Mouse (Mus musculus) heart, postnatal 14 days (tissue): ENCODE results near the gene Fastkd3. TPM values are rescaled to one million over a fixed set of nuclear protein-coding genes. Genes with fewer than 3 reads are reported as not detected.
A peak's percentile ranks its signal among the peaks of the same experiment; 100 is the strongest.

Experiments used
- DNase-seq, 2 experiments: peaks; one replicate each; pipeline ENCODE4 v3.0.0; 2021 to 2022
- intact Hi-C: fragments of 180-260 bp; cut with DNase I; formaldehyde crosslinking; loops from one replicate; pipeline ENCODE4 v1.15.1; 2025
- total RNA-seq, 2 experiments: library from RNA; stranded (reverse); gene quantifications; 2 replicates each; pipeline ENCODE4 v1.2.3; 2021

Fastkd3 gene
- total RNA-seq, 2 experiments from 2014 or later: 6.9 to 7.1 TPM

DNA sequence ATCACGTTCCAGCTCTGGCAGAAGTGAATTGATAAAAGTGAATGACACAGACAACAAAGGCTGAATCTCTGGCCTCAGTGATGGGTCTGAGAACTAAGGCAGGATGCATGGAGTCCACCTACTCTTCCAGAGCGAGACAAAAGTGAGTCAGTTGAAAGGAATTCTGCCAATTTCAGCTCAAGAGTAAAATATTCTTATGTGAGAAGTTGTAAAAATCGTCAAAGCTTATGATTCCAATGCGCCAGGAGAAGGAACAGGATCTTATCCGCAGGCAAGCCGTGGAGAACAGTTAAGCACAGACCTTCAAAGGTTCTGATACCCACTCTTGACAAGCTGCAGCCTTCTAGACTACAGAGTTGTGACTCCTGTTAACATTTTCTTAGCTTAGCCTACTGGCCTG is 21.1 kb downstream of the Fastkd3 start:
- intact Hi-C loops: loop anchor here (10.0 kb wide), 1 partner anchor 852 kb away; no protein-coding TSS in a partner anchor
- no peak for DNase-seq

DNA sequence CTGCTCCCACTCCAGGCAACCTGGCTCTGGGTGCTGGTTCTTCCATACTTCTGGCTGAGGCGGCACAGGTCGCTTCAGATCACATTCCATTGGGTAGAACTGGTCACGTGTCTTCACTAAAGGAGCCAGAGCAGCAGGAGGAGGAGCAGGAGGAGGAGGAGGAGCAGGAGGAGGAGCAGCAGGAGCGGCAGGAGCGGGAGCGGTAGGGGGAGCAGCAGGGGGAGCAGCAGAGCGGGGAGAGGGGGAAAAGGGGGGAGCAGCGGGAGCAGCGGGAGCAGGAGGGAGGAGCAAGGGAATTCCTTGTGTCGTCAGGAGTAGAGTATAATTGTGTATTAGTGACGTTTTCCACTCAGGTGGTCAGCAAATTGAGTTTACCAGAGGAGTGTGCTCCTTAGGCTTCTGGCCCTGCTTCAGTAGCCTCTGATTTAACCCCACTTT is 23.7 kb downstream of the Fastkd3 start:
- DNase-seq: peak; percentile 16 to 25
- intact Hi-C loops: loop anchor here (10.0 kb wide), 1 partner anchor 849 kb away; no protein-coding TSS in a partner anchor

DNA sequence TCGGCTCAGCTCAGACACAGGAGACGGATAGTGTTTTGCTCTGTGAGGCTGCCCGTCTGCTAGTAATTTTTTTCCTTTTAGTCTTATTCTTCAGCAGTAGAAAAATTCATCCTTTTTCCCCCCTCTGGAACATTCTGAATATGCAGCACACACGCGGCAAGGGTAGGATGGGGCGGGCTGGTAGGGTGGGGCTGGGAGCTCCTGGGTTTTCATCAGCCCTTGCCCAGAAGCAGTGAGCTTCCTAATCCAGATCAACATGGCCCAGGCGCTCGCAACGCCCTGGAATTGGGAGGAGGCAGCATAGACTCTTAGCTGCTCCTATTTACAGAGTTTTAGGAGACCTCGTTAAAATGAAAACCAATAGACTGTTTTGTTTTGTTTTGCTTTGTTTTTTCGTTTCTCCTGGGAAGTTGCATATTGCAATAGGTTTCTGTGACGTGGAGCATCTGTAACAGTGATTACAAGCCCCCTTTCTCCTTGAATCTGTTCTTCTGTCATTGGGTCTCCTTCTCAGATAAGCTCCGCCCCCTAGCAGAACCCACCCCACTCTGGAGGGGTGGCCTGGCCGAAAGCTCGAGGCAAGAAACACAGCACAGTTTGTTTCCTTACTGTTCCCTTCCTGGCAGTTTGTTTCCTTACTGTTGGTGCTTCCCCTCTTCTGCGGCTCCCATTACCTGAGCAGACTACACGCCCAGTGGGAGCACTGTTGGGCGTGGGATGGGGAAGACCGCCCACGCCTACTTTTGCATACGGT is 25.8 kb downstream of the Fastkd3 start:
- DNase-seq: no peak
- intact Hi-C loops: loop anchor here (10.0 kb wide), 1 partner anchor 847 kb away; no protein-coding TSS in a partner anchor

DNA sequence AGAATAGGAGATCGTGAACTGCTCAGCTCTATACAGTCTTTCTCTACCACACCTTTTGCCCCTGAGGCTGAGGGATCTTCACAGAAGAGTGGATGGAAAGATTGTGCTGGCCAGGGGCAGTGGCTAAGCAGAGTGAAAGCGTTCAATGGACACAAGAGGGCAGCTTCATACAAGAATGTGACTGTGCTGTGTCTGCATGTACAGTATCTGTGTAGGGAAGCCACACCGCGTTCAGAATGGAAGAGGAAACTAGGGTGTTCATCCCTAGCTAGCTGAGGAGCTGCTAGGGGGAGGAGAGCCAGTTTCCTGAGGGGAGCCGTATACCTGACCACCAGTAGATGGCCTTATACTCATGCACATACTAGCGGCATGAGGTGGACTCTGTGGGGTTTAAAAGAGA is 40.8 kb downstream of the Fastkd3 start:
- intact Hi-C loops: no loop called here
- no peak for DNase-seq

DNA sequence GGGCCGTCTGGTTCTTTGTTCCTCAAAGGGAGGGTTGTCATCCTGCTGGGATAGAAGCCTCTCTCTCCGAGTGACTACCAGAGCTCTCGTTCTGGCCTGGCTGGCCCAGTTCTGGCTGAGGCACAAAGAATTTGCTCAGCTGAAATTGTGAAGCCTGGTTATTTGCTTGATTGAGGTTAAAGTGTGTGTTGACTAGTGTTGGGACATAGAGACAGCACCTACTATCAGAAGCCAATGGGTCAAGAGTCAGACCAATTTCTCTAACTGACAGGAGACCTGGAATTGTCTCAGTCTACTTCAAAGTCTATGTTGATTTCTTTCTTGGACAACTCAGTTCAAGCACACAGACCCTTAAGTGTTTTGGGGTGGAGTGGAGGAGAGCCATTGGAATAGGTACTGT is 45.0 kb downstream of the Fastkd3 start:
- intact Hi-C loops: no loop called here
- no peak for DNase-seq

Other genes starting within 250 kb of the Fastkd3 start
- gene Mtrr, start 85 bp upstream of the Fastkd3 start, total RNA-seq: 10 to 100 TPM; 10.1 to 14.2 TPM
- gene 1700001L19Rik, start 15.2 kb downstream of the Fastkd3 start, total RNA-seq: not detected